Mouse (Mus musculus): ENCODE data around the gene Dnaic2.
A peak's percentile ranks its signal among the peaks of the same experiment; 100 is the strongest.

Dnaic2 gene

DNA sequence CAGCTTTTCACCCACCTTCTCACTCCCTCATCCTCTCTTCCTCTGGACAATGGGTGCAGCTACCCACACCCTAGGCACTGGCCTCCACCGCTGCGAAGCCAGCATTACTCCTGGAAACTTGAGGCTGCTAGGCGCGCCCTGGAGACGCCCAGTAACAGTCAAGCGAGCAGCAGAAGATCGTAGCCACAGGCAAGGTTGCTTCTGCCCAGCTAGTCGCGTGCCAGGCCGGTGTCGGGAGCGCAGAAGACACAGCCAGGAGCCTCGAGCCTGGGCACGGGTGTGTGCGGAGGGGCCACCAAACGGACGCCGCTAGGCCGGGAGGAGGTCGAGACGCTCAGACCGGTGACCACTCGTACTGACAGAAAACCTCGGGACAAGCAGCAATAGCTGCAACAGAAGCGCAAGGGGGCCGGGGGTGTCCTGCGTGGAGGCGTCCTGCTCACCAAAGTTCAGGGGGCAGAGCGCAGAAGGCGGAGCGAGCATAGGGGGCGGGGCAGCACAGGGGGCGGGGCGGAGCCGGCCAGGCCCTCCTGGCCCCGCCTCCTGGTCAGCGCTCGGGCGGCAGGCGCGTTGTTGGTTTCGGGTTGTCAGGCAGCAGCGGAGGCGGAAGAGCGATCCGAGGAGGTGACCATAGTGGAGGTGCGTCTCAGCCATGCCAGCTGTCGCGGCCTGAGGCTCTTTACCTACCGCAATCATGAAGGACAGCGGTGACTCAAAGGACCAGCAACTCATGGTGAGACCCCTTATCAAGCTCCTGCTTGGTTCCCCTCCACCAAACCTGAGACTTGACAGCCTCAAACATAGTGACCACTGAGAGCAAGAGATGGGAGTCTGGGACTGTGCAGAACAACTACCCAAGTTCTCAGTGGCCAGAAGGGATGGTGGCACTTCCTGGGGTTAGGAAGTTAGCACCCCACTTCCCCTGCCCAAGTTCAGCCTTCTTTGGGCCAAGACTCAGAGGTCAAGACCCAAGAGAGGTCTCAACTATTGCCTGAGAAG, 37.9 kb downstream of the Dnaic2 start, which contains the start of gene Kif19a:
TSS of gene Kif19a (plus strand) at position 569 of the 999 bp plus-strand sequence.
- DNase-seq = peak; percentile 41

DNA sequence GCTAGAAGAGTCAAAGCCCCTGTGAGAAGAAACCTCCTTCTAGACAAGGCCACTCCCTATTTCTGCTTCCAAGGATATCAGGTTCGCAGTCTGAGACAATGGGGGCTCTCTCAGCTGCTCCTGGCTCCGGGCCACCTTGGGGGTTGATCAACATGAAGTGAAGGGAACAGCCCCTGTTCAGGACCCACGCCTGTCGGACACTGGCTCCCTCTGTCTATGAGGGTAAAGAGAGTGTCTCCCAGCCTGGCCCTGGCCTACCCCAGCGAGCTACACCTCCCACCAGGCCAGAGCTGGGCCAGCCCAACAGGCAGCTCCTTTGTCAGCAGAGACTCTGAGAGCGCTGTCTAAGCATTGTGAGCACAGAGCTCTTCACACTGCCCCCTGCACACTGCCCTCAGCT, 42.7 kb downstream of the Dnaic2 start:
- no peak for DNase-seq

DNA sequence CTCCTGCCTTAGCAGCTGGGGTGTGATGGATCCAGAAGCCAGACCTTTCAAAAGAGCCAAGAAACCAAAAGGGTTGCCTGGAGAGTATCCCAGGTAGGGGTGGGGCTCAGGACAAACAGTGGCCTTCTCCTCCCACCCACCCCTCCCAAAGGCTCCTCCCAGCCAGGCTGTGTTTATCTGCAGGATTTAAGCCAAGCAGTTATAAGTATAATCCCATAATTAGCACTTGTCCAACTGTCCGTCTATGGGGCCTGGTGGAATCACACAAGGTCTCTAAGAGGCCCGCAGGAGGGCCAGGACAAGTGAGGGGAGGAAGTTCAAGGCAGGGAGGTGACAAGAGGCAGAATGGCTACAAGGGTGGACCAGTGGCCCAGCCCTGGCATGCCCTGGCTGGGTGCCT, 44.7 kb downstream of the Dnaic2 start:
- DNase-seq = no peak

DNA sequence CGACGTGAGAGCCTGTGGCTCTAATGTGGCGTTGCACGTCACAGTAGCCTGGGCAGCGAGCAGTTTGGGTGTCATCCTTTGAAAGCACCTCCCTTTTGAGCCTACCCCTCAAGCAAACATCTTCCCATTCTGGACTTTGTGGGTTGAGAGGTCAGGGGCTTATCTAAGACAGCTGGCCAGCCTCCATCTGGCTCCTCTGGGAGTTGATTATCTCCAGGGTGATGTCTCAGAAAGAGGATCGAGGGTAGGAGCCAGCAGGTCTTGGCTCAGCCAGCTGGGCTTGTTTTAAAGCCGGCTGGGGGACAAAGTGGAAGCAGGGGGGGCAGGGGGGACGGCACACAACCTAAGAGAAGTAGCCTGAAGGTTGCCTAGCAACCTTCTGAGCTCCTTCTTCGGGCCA, 52.9 kb downstream of the Dnaic2 start:
- no peak for DNase-seq

DNA sequence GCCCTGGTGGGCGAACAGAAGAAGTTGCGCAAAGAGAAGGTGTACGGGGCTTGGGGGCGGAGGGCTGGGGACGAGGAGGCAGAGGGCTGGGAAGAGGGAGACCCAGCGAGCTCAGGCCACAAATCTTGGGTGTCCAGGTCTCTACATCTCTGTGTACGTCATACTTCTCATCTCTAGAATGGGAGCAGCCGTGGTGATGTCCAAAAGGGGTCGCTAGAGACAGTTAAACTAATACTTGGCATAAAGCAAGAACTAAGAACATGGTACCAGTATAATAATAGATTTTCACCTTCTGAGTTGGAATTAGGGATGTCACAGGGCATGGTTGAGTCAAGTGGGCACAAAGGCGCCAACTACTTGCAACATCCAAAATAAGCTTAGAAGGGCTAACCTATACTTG, 58.7 kb downstream of the Dnaic2 start:
- DNase-seq = no peak

DNA sequence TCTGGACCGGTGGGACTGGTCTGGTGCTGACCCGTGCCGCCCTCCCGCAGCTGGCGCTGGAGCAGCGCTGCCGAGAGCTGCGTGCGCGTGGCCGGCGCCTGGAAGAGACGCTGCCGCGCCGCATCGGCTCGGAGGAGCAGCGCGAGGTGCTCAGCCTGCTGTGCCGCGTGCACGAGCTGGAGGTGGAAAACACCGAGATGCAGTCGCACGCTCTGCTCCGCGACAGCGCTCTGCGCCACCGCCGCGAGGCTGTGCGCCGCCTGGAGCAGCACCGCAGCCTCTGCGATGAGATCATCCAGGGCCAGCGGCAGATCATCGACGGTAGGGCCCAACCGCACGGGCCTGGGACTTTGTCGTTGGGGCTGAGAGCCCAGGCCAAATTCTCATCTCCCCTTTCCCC, 59.1 kb downstream of the Dnaic2 start:
- DNase-seq = no peak

DNA sequence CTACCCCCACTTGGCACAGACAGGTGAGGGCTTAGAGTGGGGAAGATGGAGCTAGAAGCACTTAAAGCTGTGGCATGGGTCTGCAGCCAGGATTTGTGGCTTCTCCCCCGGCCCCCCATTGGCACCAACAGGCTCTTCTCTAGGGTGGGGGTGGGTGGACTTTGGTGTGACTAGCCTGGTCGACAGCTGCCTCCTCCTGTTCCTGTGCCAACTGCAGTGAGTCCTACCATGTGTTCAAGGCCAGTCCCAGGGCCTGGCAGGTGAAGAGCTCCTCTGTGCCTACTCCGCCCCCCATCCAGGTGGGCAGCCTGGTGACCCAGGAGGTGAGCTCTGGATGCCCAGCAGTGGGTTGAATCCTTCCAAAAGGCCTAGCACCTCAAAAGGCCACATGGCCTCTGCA, 60.4 kb downstream of the Dnaic2 start:
- DNase-seq = peak; percentile 20

DNA sequence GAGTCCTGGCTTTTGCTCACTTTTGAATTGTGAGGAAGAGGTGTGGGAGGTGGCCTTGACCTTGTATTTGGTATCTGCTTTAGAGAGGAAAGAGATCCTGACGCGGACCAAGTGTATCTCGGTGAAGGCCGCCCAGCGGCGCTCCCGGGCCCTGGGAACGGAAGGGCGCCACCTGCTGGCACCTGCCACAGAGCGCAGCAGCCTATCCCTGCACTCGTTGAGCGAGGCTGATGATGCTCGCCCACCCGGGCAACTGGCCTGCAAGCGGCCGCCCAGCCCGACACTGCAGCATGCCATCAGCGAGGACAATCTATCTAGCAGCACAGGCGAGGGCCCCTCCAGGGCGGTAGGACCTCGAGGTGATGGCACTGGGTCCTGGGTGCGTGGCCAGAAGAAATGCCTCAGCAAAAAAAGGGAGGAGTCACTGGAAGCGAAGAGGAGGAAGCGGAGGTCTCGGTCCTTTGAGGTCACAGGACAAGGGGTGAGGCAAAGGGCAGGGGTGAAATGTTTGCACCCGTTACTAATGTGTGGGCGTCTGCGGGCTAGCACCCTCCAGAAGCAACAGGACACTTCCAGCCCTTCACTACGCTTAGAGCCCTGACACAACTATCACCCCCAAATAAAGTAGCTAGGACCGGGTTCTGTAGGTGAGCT, 62.0 kb downstream of the Dnaic2 start:
- peak; percentile 89 for DNase-seq

DNA sequence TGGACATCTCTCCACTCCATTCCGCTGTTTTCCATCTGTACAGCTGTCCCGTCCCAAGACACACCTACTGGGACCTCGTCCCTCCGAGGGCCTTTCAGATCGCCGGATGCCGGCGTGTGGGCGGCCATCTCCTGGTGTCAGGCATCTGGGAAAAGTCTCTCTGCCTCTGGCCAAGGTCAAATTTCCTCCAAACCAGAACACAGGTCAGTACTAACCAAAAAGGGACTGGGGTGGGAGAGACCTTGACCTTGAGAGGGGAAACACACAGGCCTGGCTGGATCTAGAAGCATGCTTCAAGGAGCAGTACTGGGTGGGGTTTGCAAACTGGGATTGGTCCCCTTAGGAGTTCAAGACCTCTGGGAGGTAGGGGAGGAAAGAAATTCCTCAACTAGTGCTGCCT, 62.5 kb downstream of the Dnaic2 start:
- DNase-seq = no peak

DNA sequence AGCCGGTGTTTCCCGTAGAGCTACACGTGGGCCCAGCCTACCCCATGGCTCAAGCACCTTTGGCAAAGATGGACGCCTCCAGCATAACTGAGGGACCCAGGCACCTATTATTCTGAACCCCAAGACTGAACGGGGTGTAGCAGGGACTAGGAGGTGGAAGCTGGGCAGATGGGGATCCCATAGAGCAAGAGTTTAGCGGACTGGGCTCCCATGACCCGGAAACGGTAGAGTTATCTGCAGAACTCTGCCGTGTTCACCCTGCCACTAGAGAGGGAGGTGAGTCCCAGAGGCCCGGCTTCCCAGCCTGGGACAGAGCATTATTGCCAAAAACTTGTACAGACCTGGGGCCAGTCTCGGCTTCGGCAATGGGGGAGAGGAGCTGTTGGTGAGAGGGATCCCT, 63.0 kb downstream of the Dnaic2 start:
- no peak for DNase-seq

DNA sequence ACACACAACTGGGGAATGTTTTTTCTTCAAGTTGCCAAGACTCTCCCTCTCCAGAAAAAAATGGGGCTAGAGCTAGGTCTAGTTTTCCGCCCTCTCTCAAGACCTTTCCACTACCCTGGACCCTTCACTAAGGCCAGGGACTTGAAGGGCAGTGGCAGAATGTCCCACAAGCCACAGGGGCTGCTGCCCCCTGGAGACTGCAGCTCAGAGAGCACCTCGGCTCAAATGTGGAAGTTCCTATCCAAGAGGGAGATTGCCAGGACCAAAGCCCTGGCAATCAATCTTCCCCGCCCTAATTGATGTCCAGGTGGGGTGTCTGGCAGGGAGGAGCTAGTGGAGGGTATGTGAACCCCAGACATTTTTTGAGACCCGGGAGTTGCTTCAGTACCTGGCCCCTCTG, 63.6 kb downstream of the Dnaic2 start:
- DNase-seq = peak; percentile 20

DNA sequence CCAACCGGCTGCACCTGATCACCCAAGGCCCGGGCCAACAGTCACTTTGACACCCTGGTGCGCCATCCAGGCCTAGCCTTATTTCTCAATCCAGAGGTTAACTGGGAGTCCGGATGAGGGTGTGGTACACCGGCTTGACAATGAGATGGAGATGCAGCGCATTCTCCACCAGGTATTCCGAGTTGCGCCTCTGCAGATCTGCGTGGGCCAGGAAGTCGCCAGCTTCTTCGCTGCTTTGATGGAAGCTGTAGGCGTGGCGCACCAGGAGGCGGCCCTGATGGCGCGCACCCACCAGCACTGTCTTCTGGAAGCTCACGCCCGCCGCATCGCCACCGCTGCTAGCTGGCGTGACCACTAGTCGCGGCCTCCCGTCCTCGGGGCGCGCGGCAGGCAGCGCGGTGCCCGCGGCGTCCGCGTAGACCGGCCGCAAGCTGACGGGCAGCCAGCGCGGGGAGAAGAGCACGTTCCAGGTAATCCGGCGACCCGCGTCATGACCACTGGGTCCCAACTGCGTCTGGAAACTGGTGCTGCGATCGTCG, 64.2 kb downstream of the Dnaic2 start:
- peak; percentile 60 for DNase-seq

DNA sequence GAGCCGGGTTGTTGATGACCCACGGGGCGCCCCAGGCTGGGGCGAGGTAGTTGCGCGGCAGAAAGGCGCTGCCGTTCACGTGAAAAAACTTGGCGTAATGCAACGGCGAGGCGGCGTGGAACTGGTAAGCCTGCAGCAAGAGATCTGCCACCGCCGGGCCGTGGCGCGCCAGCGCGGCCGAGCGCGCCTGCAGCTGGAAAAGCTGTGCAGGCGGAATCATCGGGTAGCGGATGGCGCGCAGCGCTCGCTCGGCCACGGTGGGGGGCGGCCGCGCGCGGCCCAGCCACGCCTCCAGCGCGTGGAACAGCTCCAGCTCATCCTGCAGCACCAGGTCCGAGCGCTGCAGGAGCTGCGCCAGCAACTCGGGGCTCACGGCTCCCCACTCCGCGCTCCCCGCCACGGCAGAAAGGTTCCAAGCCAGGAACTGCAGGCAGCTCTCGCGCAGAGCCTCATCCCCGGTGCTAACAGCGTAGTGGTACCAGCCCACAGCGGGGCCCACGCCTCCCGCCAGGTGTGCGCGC, 64.7 kb downstream of the Dnaic2 start:
- no peak for DNase-seq

DNA sequence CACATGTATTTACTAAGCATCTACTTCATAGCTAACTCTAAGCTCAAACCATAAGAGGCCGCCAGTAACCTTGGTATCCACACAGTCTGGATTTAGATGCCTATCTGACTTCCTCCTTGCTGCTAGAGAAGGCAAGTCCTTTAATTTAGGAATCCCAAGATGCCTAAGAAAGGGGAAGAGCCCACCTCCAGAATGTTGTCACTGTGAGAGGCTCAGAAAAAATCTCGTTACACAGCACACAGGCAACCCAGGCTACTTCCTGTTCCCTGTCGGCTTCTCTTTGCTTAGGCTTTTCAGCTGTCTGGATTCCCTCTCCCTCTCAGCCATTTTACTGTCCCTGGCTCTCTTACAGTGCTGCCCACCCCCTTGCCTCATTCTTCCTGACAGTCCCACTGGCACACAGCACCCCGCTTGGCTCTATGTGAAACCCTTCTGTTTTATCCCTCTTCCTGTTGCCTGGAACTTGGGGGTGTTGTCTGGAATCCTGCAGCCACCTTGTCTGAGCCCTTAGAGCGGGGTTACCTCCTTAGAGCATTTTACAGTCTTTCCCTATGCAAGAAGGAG, 65.8 kb downstream of the Dnaic2 start:
- DNase-seq = peak; percentile 47

DNA sequence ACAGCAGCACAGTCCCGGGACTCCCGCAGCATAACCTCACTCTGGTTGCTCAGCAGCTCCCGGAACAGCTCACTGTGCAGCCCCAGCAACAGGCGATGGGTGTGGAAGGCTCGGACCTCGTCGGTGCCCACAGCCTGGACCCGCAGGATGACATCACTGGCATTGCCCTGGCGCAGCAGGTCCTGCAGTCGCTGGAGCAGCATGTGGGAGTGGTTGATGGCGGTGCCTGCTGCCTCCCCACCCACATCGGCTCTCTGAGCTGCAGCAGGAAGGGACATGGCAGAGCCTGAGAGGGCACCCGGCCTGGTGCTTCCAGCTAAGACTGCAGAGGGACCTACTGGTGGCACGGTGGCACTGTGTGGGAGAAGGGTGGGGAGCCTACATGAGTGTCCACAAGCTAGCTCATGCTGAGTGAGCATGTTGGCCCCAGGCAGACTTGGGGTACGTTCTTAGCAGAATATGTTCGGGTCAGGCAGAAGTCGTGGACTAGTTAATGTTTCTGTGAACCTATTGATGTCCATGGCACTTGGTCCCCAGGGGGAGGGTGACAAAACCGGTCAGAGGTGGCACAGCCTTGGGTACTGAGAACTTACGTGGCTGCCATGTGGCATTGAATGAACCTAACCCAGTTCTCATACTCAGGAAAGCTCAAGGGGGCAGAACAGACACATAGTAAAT, 66.8 kb downstream of the Dnaic2 start:
- DNase-seq = peak; percentile 52

DNA sequence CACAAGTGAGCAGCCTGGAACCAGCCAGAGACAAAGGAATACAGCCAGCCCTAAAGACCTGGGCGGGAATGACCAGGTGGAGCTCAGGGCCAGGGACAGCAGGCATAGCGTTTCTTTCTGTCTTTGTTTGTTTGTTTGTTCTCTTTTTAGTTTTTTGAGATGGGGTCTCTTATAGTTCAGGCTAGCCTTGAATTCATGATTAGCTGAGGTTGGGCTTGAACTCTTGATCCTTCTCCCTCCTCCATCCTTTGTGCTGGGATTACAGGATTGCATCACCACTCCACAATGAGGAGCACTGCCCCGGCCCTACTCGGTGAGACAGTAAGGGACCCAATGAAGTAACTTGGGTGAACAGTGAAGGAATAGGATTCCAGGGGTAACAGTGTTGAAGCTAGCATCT, 67.5 kb downstream of the Dnaic2 start:
- DNase-seq = no peak

DNA sequence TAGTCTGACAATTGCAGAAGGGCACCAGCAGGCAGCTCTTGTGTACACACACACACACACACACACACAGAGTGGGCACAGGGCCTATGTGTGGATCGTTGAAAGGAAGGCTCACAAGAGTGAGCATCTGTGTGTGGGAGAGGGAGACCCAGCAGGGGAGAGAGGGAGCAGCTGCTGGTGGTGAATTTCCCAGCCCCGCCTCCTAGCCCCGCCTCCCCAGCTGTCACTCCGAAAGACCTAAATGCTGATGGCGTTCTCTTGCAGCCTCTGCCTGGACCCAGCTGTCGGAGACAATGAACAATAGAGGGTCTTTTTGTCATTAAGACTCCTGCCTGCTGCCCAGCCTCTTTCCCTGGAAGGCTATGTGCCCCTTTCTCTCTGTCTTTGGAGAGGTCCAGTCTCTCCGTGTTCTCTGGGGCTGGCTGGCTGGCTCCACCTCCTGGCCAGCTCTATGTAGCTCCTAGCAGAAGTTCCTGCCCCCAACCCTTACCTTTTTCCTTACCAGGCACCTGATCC, 68.1 kb downstream of the Dnaic2 start:
- peak; percentile 92 for DNase-seq

DNA sequence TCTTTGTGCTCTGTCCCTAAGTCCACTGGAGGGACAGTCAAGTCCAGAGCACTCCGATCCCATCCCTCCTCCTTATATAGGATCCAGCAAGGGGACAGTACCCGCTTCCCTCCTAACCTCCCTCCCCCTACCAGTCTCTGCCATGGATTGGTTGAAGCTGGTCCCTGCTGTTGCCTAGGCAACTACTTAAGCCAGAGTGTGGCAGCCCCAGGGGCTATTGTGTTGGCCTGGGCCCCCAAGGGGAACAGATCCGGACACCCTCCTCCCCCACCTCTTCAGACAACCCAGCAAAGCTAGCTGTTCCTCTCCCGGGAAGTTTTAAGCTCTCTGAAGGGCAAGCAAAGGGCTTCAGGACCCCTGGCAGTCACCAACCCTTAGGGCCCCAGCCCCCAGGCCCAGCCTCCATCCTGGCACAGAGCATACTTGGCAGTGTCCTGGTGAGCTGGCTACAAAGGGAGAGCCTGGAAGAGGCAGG, 68.7 kb downstream of the Dnaic2 start, which contains the start of gene Btbd17:
TSS of gene Btbd17 (minus strand) at position 98 of the 475 bp plus-strand sequence.
- DNase-seq = no peak

DNA sequence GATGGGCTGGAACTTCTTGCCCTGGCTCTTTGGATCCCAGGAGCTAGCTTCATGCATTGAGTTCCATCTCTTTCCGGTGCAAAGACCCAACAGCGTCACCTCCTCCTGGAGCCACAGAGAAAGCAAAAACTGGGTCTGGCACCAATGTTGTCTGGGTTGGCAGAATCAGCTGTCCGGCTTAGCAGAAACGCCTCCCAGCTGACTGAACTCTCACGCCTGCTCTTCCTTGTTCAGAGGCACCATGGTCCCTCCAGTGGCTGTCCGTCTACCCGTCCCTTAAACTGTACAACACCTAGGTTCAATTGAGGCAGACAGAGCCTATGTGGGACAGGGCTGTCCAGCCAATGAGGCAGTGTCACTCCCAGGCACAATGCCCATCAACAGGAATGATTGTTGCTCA, 70.0 kb downstream of the Dnaic2 start:
- peak; percentile 37 for DNase-seq

DNA sequence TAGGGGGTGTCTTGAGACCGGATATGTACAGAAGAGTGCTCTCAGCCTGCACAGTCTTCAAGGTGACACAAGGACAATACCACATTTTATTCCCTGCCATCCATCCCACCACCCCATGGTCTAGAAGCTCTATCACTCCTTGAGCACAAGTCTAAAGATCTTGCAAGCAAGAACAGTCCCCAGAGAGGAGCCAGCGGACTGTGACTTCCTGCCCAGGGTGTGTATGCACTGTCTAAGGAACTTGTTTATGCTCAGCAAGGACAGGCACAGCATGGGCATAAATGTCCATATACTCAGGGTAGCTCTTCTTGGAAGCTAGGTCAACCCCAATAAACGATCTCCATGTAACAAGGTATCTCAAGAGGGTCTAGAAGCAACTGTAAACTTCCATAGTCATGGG, 70.8 kb downstream of the Dnaic2 start:
- DNase-seq = no peak

DNA sequence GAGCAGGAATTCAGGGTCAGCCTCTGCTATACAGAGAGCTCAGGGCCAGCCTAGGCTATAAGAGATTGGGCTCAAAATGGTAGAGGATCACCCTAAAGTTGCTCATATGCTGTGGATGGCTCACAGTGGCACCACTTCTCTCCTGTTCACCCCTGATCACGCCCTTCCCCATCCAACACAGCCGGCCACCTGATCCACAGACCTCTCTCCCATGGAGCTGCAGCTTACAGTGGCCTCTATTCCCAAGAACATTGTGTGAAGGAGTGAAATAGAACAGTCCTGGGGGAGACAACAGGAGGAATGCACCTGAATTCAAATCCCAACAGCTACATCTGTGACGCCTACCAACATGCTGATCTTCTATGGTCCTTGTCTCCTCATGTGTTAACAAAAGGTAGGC, 71.4 kb downstream of the Dnaic2 start, which contains the start of gene Gpr142:
TSS of gene Gpr142 (plus strand) at position 301 of the 400 bp plus-strand sequence.
- no peak for DNase-seq

DNA sequence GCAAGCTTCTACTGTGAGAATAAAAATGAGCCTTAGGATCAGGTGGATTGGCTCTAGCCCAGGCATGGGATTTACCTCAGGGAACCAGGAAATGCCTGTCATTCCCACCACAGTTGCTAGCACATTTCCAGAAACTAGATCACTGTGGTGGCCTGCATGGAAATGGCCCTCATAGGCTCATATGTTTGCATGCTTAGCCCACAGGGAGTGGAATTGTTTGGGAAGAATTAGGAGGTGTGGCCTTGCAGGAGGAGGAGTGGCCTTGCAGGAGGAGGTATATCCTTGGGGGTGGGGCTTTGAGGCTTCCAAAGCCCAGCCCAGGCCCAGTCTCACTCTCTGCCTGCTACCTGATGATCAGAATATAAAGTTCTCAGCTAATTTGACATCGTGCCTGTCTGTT, 74.7 kb downstream of the Dnaic2 start:
- DNase-seq = no peak

All from cerebellum, adult 8-10 months (tissue).